Mouse (Mus musculus): ENCODE measurements at regions not wholly inside any gene's neighbourhood (a gene's known extent, or its start where the extent isn't known, plus 50 kb on each side); places are given as distances from the start of the nearest gene placed in this dataset.

- TF ChIP-seq GATA1 (IDR thresholded peaks at IDR 0.05; ENCODE audit: borderline replicate concordance, low read length) (no peak), FLI1 (IDR thresholded peaks at IDR 0.05; ENCODE audit: low read length) (no peak)
Observed at GRCm38 (mm10) chr19:15692379-15693023, 254.6 kb downstream of the Psat1 start.

Data from megakaryocyte, embryonic 14.5 days (primary cell).